Mouse (Mus musculus) splenic B cell, adult 2 months (primary cell): ENCODE results near the gene Olfr498.

Experiments used
- DNase-seq: peaks from one replicate; pipeline ENCODE4 v3.0.0-alpha.2; 2011; ENCODE audit warnings: low read depth, low spot score
- H3K27me3 ChIP-seq: 2 replicates; pipeline ENCODE4 v1.6.1; 2012; ENCODE audit warnings: mild to moderate bottlenecking, low read length, moderate library complexity, mixed read lengths; ENCODE audit not compliant: control insufficient read depth, poor library complexity, insufficient read depth, severe bottlenecking
- H3K36me3 ChIP-seq: 2 replicates; pipeline ENCODE4 v1.6.1; 2012; ENCODE audit warnings: mild to moderate bottlenecking, low read length, moderate library complexity, mixed read lengths; ENCODE audit not compliant: control insufficient read depth, poor library complexity, insufficient read depth, severe bottlenecking

The Olfr498 gene

GRCm38 (mm10) chr7:108465026-108465425, at the start of gene Olfr498:
Gene Olfr498, plus strand, starts transcription at chr7:108465326.
- no peak for DNase-seq
- Histone ChIP-seq H3K36me3 (no peaks in the 10 kb centered on the region), H3K27me3 (no peaks in the 10 kb centered on the region)

GRCm38 (mm10) chr7:108420121-108420520, 45.0 kb upstream of the Olfr498 start, which contains the start of gene Olfr497:
Gene Olfr497, plus strand, starts transcription at chr7:108420421.
- Histone ChIP-seq H3K27me3 (no peaks in the 10 kb centered on the region), H3K36me3 (no peaks in the 10 kb centered on the region)
- DNase-seq = no peak
